Mouse (Mus musculus) heart, embryonic 11.5 days (tissue): Measurements from ENCODE around the gene Impg1. TPM values are rescaled to one million over a fixed set of nuclear protein-coding genes. Genes with fewer than 3 reads are reported as not detected.

Experiments used
- ATAC-seq: fragments of 200-750 bp; cut with Nextera tagmentation; replicated peaks from 2 replicates; pipeline ENCODE4 v1.8.0; 2017; ENCODE audit warnings: moderate library complexity; ENCODE audit not compliant: insufficient number of reproducible peaks, low FRiP score, low TSS enrichment
- H3K27ac ChIP-seq: fragments of 300-500 bp; sonication (generic); 2 replicates; pipeline ENCODE4 v1.5.1; 2014; ENCODE audit warnings: mild to moderate bottlenecking, low read depth, low read length
- H3K27me3 ChIP-seq: fragments of 300-500 bp; sonication (generic); 2 replicates; pipeline ENCODE4 v1.6.1; 2014; ENCODE audit warnings: mild to moderate bottlenecking, low read length, mixed read lengths; ENCODE audit not compliant: control insufficient read depth, insufficient read depth
- H3K36me3 ChIP-seq: fragments of 300-500 bp; sonication (generic); 2 replicates; pipeline ENCODE4 v1.6.1; 2014; ENCODE audit warnings: mild to moderate bottlenecking, low read length, moderate library complexity, mixed read lengths; ENCODE audit not compliant: control insufficient read depth, insufficient read depth
- H3K4me1 ChIP-seq: fragments of 300-500 bp; sonication (generic); 2 replicates; pipeline ENCODE4 v1.6.1; 2014; ENCODE audit warnings: low read length; ENCODE audit not compliant: control insufficient read depth, insufficient read depth
- H3K4me2 ChIP-seq: fragments of 300-500 bp; sonication (generic); 2 replicates; pipeline ENCODE4 v1.6.1; 2014; ENCODE audit warnings: mild to moderate bottlenecking, moderate library complexity
- H3K4me3 ChIP-seq: fragments of 300-500 bp; sonication (generic); 2 replicates; pipeline ENCODE4 v1.5.1; 2014; ENCODE audit warnings: low read depth, low read length
- H3K9ac ChIP-seq: fragments of 300-500 bp; sonication (generic); 2 replicates; pipeline ENCODE4 v1.6.1; 2014; ENCODE audit warnings: mild to moderate bottlenecking, low read depth, low read length, moderate library complexity
- H3K9me3 ChIP-seq: fragments of 300-500 bp; sonication (generic); replicated peaks from 2 replicates; pipeline ENCODE4 v1.6.1; 2016; ENCODE audit warnings: low read length; ENCODE audit not compliant: control insufficient read depth
- WGBS: fragments of 180-500 bp; shearing (Covaris S2); extraction: QIAGEN DNeasy Blood & Tissue Kit; methylation state at CpG from one replicate; pipeline ENCODE4 v1.1.7; 2014; ENCODE audit not compliant: insufficient replicate concordance; 5-methylcytosine and 5-hydroxymethylcytosine counted together
- polyA plus RNA-seq: library from polyadenylated mRNA; unstranded; fragments of >200 nt; fragmentation: Nextera tagmentation; extraction: Ambion mirVana; gene quantifications from 2 replicates; pipeline ENCODE4 v1.2.1, GENCODE M21; 2014

The Impg1 gene
- polyA plus RNA-seq, 1 experiment from 2014 or later: 0.14 TPM

- Histone ChIP-seq H3K4me2 (no peak overlapping the region), H3K4me1 (peaks cover 11% of the 10 kb centered on the region), H3K27me3 (no peaks in the 10 kb centered on the region), H3K36me3 (no peaks in the 10 kb centered on the region), H3K9me3 (no peaks in the 10 kb centered on the region), H3K9ac (no peak overlapping the region), H3K4me3 (no peak overlapping the region), H3K27ac (no peak overlapping the region)
- WGBS: 83% methylated on average over 7 of the region's 7 CpGs
- no peak for ATAC-seq
These were observed 199.2 kb downstream of the Impg1 start for GRCm38 (mm10) chr9:80266086-80266485.
